Mouse (Mus musculus) embryo, embryonic 11 days (tissue): ENCODE measurements at regions not wholly inside any gene's neighbourhood (a gene's known extent, or its start where the extent isn't known, plus 50 kb on each side); places are given as distances from the start of the nearest gene placed in this dataset.

Source experiments
- DNase-seq: peaks from one replicate; pipeline ENCODE4 v3.0.0-alpha.2; 2015

DNA sequence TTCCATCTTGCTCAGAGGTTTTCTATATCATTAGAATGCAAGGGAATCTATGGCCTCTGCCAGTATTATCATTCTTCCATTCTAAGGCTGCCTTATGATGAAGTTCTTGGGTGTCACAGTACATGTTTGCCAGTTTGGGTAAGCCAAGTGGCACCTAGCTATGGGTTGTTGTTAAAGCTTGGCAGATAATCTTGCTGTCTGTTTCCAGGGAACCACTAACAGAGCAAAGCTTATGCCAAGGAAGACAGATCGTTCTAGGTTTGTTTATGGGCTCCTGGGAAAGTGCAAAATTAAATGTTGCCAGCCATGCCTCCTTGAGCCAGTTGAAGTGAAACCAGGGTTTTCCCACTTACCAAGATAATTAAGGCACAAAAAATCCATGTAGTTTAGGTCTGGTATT lies 292.9 kb upstream of the Cobl start:
- DNase-seq: no peak

GRCm38 (mm10) chr11:12750016-12750415 lies 285.3 kb upstream of the Cobl start:
- DNase-seq: no peak

- no peak for DNase-seq
These were observed 284.5 kb upstream of the Cobl start for GRCm38 (mm10) chr11:12749245-12749644.

- peak; percentile 1 for DNase-seq
These were observed 277.4 kb upstream of the Cobl start for GRCm38 (mm10) chr11:12742159-12742523.

- DNase-seq: no peak
These were observed 276.8 kb upstream of the Cobl start for GRCm38 (mm10) chr11:12741418-12742158.

- no peak for DNase-seq
These were observed 269.5 kb upstream of the Cobl start for GRCm38 (mm10) chr11:12734274-12734673.

GRCm38 (mm10) chr11:12727293-12727692 lies 262.5 kb upstream of the Cobl start:
- no peak for DNase-seq

- DNase-seq: no peak
These were observed 261.7 kb upstream of the Cobl start for GRCm38 (mm10) chr11:12726492-12726891.

DNA sequence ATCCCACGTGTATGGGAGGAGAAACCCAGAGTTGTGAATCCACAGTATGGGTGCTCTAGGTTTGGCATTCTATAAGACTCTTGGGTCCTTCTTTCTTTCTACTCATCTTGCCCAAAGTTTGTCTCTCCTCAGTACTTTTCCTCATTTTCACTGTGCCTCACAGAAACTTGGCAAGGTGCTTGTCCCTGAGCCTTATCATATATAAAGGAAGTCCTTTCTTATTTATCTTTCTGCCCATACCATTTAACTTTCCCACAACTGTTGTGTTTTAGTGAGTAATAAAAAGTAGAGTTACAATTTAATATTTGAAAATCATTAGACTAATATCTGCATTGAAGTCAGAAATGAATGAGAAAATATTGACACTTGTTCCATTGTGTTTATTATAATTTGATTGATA lies 257.6 kb upstream of the Cobl start:
- DNase-seq: no peak

DNA sequence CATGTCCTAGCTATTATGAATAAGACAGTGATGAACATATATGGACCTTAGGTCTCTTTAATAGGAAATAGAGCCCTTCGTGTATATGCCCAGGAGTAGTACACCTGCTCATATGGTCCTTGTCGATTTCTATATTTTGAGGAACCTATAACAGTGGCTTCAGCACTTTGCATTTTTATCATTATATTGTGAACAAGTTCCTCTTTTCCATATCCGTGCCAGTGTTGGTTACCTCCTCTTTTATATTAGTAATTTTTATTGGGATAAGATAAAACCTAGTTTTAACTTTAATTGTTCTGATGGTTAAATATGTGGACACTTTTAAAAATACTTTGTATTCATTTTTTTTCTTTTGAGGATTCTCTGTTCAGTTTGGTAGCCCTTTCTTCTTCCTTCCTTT lies 255.4 kb upstream of the Cobl start:
- DNase-seq: no peak

DNA sequence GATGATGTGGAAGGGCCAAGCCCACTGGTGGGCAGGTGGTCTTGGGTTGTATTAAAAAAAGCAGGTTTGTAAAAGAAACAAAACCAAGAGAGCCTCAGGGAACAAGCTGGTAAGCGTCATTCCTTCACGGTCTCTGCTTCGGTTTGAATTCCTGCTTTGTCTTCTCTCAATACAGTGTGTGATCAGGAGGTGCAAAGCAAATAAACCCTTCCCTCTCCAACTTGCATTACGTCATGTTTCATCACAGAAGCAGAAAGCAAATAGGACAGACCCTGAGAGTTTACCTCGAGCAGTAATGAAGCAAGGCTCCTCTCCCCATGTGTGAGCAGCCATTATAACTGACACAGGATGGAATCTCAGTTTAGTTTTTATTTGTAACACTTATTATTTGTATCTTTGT lies 231.6 kb upstream of the Cobl start:
- no peak for DNase-seq

DNA sequence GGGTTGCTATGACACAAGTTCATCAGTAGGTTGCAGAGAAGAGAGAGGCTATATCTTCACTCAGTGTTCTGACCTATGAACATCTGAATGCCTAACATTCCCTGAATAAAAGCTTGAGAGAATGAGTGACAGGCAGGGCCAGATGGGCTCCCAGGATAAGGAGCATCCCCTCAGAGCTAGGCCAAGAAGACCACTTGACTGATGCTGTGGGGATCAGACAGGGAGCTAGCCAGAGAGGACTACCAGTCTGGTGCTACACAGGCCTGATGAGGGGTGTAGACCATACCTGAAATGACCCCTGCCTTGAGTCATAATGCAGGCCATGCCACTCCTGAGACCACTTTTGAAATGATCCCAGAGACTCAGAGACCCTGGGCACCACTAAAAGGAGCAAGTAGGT lies 228.1 kb upstream of the Cobl start:
- DNase-seq: no peak

GRCm38 (mm10) chr11:12686717-12687116 lies 222.0 kb upstream of the Cobl start:
- DNase-seq: no peak

- DNase-seq: no peak
These were observed 197.2 kb upstream of the Cobl start for GRCm38 (mm10) chr11:12661824-12662443.

GRCm38 (mm10) chr11:12658847-12659246 lies 194.1 kb upstream of the Cobl start:
- DNase-seq: no peak

- peak; percentile 18 for DNase-seq
These were observed 191.7 kb upstream of the Cobl start for GRCm38 (mm10) chr11:12656450-12656849.
